Comparison of ENCODE assay signal across 10 mouse cellular contexts in the genomic region with DNA sequence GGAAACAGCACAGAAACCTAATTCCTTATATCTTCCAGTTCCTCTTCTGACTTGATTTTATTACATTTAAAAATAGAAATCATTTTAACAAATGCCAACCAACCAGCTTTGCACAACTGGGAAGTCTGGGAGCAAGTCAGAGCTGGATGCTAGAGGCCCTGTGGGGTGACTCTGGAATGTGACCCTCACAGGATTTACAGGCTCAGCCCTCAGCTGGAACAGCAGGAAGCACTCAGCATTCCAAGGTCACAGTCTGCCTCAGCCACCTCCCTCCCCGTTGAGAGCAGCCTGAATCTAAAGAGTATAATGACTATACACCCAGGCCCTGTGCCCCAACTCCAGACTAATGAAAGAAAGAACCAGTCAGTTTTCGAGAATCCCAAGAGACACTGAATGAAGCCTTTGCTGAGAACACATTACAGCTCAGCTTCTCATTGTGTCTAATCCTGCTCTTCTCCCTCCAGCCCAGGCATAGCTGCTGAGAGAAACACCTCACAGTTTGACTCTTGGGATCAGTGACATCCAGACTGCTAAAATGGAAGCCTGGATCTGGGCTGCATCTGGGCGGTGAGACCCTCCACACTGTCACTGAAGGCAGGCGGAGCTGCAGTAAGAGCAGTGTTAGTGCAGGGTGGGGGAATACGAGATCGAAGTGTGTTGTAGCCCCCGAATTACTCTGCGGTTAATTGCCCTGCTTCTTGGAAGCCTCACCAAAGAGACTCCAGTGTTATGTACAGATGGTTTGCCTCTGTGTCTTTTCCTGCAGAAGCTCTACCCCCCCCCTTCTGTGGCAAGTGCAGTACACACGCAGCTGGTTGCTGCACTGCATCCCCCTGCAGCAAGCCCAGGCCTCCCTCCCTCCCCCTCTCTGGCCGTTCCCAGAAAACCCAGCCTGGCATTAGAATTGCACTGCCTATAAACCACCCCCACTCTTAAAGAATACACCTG. TPM values are rescaled to one million over a fixed set of nuclear protein-coding genes. Genes with fewer than 3 reads are reported as not detected.
DNase-seq lines count a peak whose midpoint lies in the region; ATAC-seq lines count a peak whose summit lies in the region.
"Had no signal": no experiment of that assay in that cellular context is flagged by ENCODE, and none has a peak within 500 bp of the region (broad histone marks: within the 10 kb centered on the region; RNA-seq: fewer than 3 reads in every experiment).

No protein-coding gene starts in this region.

- no peak for DNase-seq in heart, adult 8-10 months (ENCODE audit: low spot score)
- DNase-seq in ZHBTc4 (ENCODE audit: low read depth, low spot score) (peak; percentile 85), MN1 (ENCODE audit: low spot score) (no peak)
- DNase-seq in hindlimb bud, embryonic 11.5 days (ENCODE audit: extremely low spot score, low read depth, low spot score) = peak; percentile 73
- DNase-seq in spleen, adult 18-20 months = no peak
- DNase-seq in cerebellum, adult 18-20 months = no peak

- H3K27ac ChIP-seq in heart, embryonic 13.5 days (replicated peaks) = peak overlapping the region; percentile 93
- H3K27ac ChIP-seq in lung, embryonic 15.5 days = peak overlapping the region; percentile 64

- H3K4me3 ChIP-seq in heart, embryonic 13.5 days = no peak overlapping the region
- H3K4me3 ChIP-seq in lung, embryonic 15.5 days = no peak overlapping the region

- no peaks in the 10 kb centered on the region for H3K27me3 ChIP-seq in heart, embryonic 13.5 days (replicated peaks)
- H3K27me3 ChIP-seq in lung, embryonic 15.5 days = no peaks in the 10 kb centered on the region

- 53% methylated on average over 10 of the region's 10 CpGs for WGBS in heart, embryonic 13.5 days
- WGBS in lung, embryonic 15.5 days = 59% methylated on average over 10 of the region's 10 CpGs

- ATAC-seq in heart, embryonic 13.5 days (ENCODE audit: extremely low read depth, insufficient number of reproducible peaks, low FRiP score, low TSS enrichment) = peak; percentile 43; the same call in 1 of the 2 replicates
- ATAC-seq in lung, embryonic 15.5 days (ENCODE audit: borderline replicate concordance, extremely low read depth, low FRiP score, low TSS enrichment) = peak; percentile 58; the same call in 1 of the 2 replicates

- H3K36me3 ChIP-seq in heart, embryonic 13.5 days = peaks cover 79% of the 10 kb centered on the region
- peaks cover 34% of the 10 kb centered on the region for H3K36me3 ChIP-seq in lung, embryonic 15.5 days

- H3K4me1 ChIP-seq in heart, embryonic 13.5 days = peaks cover 35% of the 10 kb centered on the region
- peaks cover 15% of the 10 kb centered on the region; the same call in 1 of the 2 replicates for H3K4me1 ChIP-seq in lung, embryonic 15.5 days

- H3K9ac ChIP-seq in heart, embryonic 13.5 days = peak overlapping the region; percentile 69
- H3K9ac ChIP-seq in lung, embryonic 15.5 days = no peak overlapping the region

- no peaks in the 10 kb centered on the region for H3K9me3 ChIP-seq in heart, embryonic 13.5 days
- H3K9me3 ChIP-seq in lung, embryonic 15.5 days = no peaks in the 10 kb centered on the region

- H3K4me2 ChIP-seq in heart, embryonic 13.5 days = peak overlapping the region; percentile 40
- no peak overlapping the region for H3K4me2 ChIP-seq in lung, embryonic 15.5 days

RNA-seq across cellular contexts. Expression of a gene that starts 8.7 kb away (rescaled TPM):
- polyA plus RNA-seq in heart, embryonic 13.5 days (2015; fragmentation: Nextera tagmentation; extraction: Ambion mirVana) = 19.9 and 21.7 TPM in 2 replicates
- 10 to 100 TPM; 16.5 to 20.1 (median 17.2) TPM for total RNA-seq in heart, adult 8-10 months (2022)
- 20.3 and 23.3 TPM in 2 replicates for polyA plus RNA-seq in lung, embryonic 15.5 days (2015; fragmentation: Nextera tagmentation; extraction: Ambion mirVana)

RNA-seq across cellular contexts. Expression of a gene that starts 8.8 kb away (rescaled TPM):
- polyA plus RNA-seq in heart, embryonic 13.5 days (2015; fragmentation: Nextera tagmentation; extraction: Ambion mirVana) = 18.1 and 21.7 TPM in 2 replicates
- 10 to 100 TPM in 1 of 4 experiments, 1 to 10 TPM in 3; 8.7 to 13.0 (median 9.3) TPM for total RNA-seq in heart, adult 8-10 months (2022)
- polyA plus RNA-seq in lung, embryonic 15.5 days (2015; fragmentation: Nextera tagmentation; extraction: Ambion mirVana) = 34.7 and 36.0 TPM in 2 replicates

RNA-seq across cellular contexts. Expression of a gene that starts 24.0 kb away (rescaled TPM):
- 0.29 and 0.51 TPM in 2 replicates for polyA plus RNA-seq in heart, embryonic 13.5 days (2015; fragmentation: Nextera tagmentation; extraction: Ambion mirVana)
- under 1 TPM in 1 of 4 experiments, not detected in 3; 0.37 TPM for total RNA-seq in heart, adult 8-10 months (2022)
- polyA plus RNA-seq in lung, embryonic 15.5 days (2015; fragmentation: Nextera tagmentation; extraction: Ambion mirVana) = 1.6 and 2.1 TPM in 2 replicates
- total RNA-seq: heart, postnatal 14 days; MEL had no signal

Comparison
In these comparisons a context has a peak if more than half of its experiments do, and no peak if none do; other contexts are left out.
1. DNase-seq: peak in ZHBTc4 (single experiment) and hindlimb bud, embryonic 11.5 days (single experiment); none in heart, adult 8-10 months (single experiment), MN1 (single experiment), spleen, adult 18-20 months (0 of 2) and cerebellum, adult 18-20 months (0 of 2).